Mouse (Mus musculus): ENCODE data around the gene 1700067K01Rik.

DNA sequence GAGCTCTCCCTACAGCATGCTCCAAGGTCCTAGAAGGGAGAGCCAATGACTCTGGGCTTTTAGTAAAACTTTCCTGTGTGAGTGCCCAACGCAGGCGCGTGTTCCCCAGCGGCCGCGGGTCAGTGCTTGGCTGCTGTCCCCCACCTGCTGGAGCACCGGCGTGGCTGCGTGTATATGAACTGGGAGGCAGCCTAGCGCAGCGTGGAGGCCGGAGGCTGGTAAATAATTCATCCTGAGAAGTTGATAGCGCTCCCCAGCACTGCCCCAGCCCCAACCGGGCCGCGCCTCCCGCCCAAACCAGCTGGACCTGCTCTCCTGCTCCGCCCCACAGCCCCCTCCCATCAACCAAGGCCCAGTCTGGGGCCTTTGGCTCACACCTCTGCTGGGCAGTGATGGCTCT, 19.8 kb downstream of the 1700067K01Rik start, which contains the start of gene Palm3:
- no peak for TF ChIP-seq CTCF (IDR thresholded peaks at IDR 0.05; ENCODE audit: borderline replicate concordance, extremely low read depth, insufficient read depth, insufficient read length)
- TF ChIP-seq POLR2A (IDR thresholded peaks at IDR 0.05; ENCODE audit: borderline replicate concordance, extremely low read depth, insufficient read depth, insufficient read length, poor library complexity, severe bottlenecking): no peak
